Mouse (Mus musculus): ENCODE measurements around the gene Gca. TPM values are rescaled to one million over a fixed set of nuclear protein-coding genes. Genes with fewer than 3 reads are reported as not detected.

Gene Gca
- total and polyA plus RNA-seq, 3 experiments = 4.2 to 10.1 (median 4.7) TPM

DNA sequence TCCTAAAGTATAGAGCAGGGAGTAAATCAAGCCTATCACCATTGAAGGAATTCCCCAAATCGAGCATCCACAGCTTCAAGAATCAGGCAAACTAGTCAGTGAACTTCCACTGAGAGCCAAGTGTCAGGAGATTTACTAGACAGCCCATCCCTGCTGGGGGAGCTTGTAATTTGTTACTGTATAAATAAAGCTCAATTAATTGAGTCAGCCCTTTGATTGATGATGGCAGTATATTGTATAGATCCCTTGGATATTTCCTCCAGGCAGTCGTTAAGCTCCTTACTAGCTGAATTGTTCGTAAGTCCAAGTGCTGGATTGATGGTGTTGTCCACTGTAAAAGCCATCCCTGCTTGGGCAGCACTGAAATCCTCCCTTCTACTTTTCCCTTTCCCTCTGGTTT is 5.8 kb downstream of the Gca start:
- Histone ChIP-seq H3K9ac (ENCODE audit: insufficient read depth, low read depth) (no peak overlapping the region), H3K79me2 (replicated peaks; ENCODE audit: control insufficient read depth, extremely low read depth, insufficient read depth, poor library complexity, severe bottlenecking) (no peaks in the 10 kb centered on the region), H3K4me1 (ENCODE audit: control insufficient read depth in 1 of 2, insufficient read depth in 2 of 2) (peaks cover 0 to 6% of the 10 kb centered on the region in 2 experiments; a peak in 2 of 4 replicates), H3K9me3 (replicated peaks; ENCODE audit: low read length) (no peaks in the 10 kb centered on the region), H3K36me3 (replicated peaks in 1 of 2; ENCODE audit: control insufficient read depth in 1 of 2, insufficient read depth in 1 of 2, low read length in 1 of 2) (peaks cover 3 to 4% of the 10 kb centered on the region in 2 experiments), H3K4me3 (replicated peaks in 1 of 3; ENCODE audit: low read depth in 2 of 3, low read length in 2 of 3, poor library complexity in 1 of 3) (no peak overlapping the region), H3K27ac (ENCODE audit: insufficient read depth, low read depth) (no peak overlapping the region), H3K27me3 (replicated peaks) (no peaks in the 10 kb centered on the region), H3K4me2 (ENCODE audit: insufficient read depth, low read depth, poor library complexity, severe bottlenecking) (no peak overlapping the region)
- dilution Hi-C loops (cut with MboI; ENCODE audit: extremely low pct_ligation_motif_present, extremely low pct_unique_long_range_greater_than_20kb, low sequenced_read_pairs) (no loop called here), in situ Hi-C loops (cut with MboI; ENCODE audit: low pct_ligation_motif_present, low pct_unique_long_range_greater_than_20kb, low sequenced_read_pairs) (no loop called here)
- no peak for DNase-seq (ENCODE audit: extremely low read depth)
- TF ChIP-seq SMC3 (IDR thresholded peaks at IDR 0.05; ENCODE audit: low read depth, low read length) (no peak), POLR2A (IDR thresholded peaks at IDR 0.05; ENCODE audit: low read depth, low read length) (no peak), ELF1 (IDR thresholded peaks at IDR 0.05; ENCODE audit: low read depth, low read length) (no peak), USF1 (IDR thresholded peaks at IDR 0.05; ENCODE audit: low read depth, low read length) (no peak), EP300 (IDR thresholded peaks at IDR 0.05; ENCODE audit: low read length) (no peak), KAT2A (IDR thresholded peaks at IDR 0.05; ENCODE audit: insufficient replicate concordance, low read length) (no peak), ZC3H11A (IDR thresholded peaks at IDR 0.05; ENCODE audit: low read depth, low read length) (no peak), GABPA (IDR thresholded peaks at IDR 0.05; ENCODE audit: insufficient replicate concordance, low read depth, low read length) (no peak), POLR2AphosphoS2 (IDR thresholded peaks at IDR 0.05; ENCODE audit: low read depth, low read length) (no peak), SIN3A (IDR thresholded peaks at IDR 0.05; ENCODE audit: low read length) (no peak), MAZ (IDR thresholded peaks at IDR 0.05; ENCODE audit: low read depth, low read length) (no peak), NELFE (IDR thresholded peaks at IDR 0.05; ENCODE audit: low read depth, low read length) (no peak)

DNA sequence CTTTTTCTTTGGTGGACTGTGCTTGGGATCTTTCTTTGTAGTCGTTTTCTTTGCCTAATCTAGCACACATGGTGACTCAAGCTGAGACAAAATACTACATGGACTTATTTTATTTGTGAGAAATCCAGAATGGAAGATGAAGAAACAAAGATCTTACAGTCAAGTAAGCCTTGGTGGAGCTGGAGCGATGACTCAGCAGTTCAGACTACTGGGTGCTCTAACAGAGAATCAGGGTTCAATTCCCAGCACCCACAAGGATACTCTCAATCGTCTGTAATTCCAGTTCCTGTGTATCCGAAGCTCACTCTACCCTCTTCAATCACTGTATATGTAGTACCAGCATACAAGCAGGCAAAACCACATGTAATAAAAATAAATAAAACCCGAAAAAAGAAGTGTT is 6.2 kb downstream of the Gca start:
- peaks cover 3 to 4% of the 10 kb centered on the region in 2 experiments for H3K36me3 ChIP-seq (replicated peaks in 1 of 2; ENCODE audit: control insufficient read depth in 1 of 2, insufficient read depth in 1 of 2, low read length in 1 of 2)
- H3K9ac ChIP-seq (ENCODE audit: insufficient read depth, low read depth) = no peak overlapping the region
- no peaks in the 10 kb centered on the region for H3K9me3 ChIP-seq (replicated peaks; ENCODE audit: low read length)
- no peaks in the 10 kb centered on the region for H3K27me3 ChIP-seq (replicated peaks)
- no peak for DNase-seq (ENCODE audit: extremely low read depth)
- no peak overlapping the region for H3K4me3 ChIP-seq (replicated peaks in 1 of 3; ENCODE audit: low read depth in 2 of 3, low read length in 2 of 3, poor library complexity in 1 of 3)
- TF ChIP-seq MAFK (IDR thresholded peaks at IDR 0.05; ENCODE audit: insufficient replicate concordance, low read length) (peak; percentile 67; the same call in 1 of the 2 replicates), ZNF384 (IDR thresholded peaks at IDR 0.05; ENCODE audit: low read depth, low read length) (no peak)
- no peak overlapping the region for H3K27ac ChIP-seq (ENCODE audit: insufficient read depth, low read depth)
- in situ Hi-C loops (cut with MboI; ENCODE audit: low pct_ligation_motif_present, low pct_unique_long_range_greater_than_20kb, low sequenced_read_pairs) = no loop called here
- no peak overlapping the region for H3K4me2 ChIP-seq (ENCODE audit: insufficient read depth, low read depth, poor library complexity, severe bottlenecking)
- H3K4me1 ChIP-seq (ENCODE audit: control insufficient read depth in 1 of 2, insufficient read depth in 2 of 2) = peaks cover 0 to 4% of the 10 kb centered on the region in 2 experiments; a peak in 1 of 4 replicates
- dilution Hi-C loops (cut with MboI; ENCODE audit: extremely low pct_ligation_motif_present, extremely low pct_unique_long_range_greater_than_20kb, low sequenced_read_pairs) = no loop called here
- H3K79me2 ChIP-seq (replicated peaks; ENCODE audit: control insufficient read depth, extremely low read depth, insufficient read depth, poor library complexity, severe bottlenecking) = no peaks in the 10 kb centered on the region

GRCm38 (mm10) chr2:62670767-62671166 is 6.7 kb downstream of the Gca start:
- TF ChIP-seq RAD21 (IDR thresholded peaks at IDR 0.05; ENCODE audit: low read depth, low read length) (no peak), ZKSCAN1 (IDR thresholded peaks at IDR 0.05; ENCODE audit: borderline replicate concordance, low read depth, low read length) (no peak), POLR2AphosphoS2 (IDR thresholded peaks at IDR 0.05; ENCODE audit: low read depth, low read length) (no peak), SIN3A (IDR thresholded peaks at IDR 0.05; ENCODE audit: low read length) (no peak), ZMIZ1 (IDR thresholded peaks at IDR 0.05; ENCODE audit: low read depth, low read length) (no peak), NELFE (IDR thresholded peaks at IDR 0.05; ENCODE audit: low read depth, low read length) (no peak), ETS1 (conservative IDR thresholded peaks at IDR 0.05; ENCODE audit: low read depth, low read length) (no peak), CHD2 (IDR thresholded peaks at IDR 0.05; ENCODE audit: low read length) (no peak), RCOR1 (conservative IDR thresholded peaks at IDR 0.05; ENCODE audit: low read depth, low read length) (no peak)
- H3K4me1 ChIP-seq (ENCODE audit: control insufficient read depth in 1 of 2, insufficient read depth in 2 of 2) = peaks cover 0 to 4% of the 10 kb centered on the region in 2 experiments; a peak in 1 of 4 replicates

More at GRCm38 (mm10) chr2:62670767-62671166, 6.7 kb downstream of the Gca start:
- dilution Hi-C loops (cut with MboI; ENCODE audit: extremely low pct_ligation_motif_present, extremely low pct_unique_long_range_greater_than_20kb, low sequenced_read_pairs) = no loop called here
- H3K4me2 ChIP-seq (ENCODE audit: insufficient read depth, low read depth, poor library complexity, severe bottlenecking) = no peak overlapping the region
- H3K9me3 ChIP-seq (replicated peaks; ENCODE audit: low read length) = no peaks in the 10 kb centered on the region
- H3K9ac ChIP-seq (ENCODE audit: insufficient read depth, low read depth) = no peak overlapping the region
- H3K27me3 ChIP-seq (replicated peaks) = no peaks in the 10 kb centered on the region
- H3K27ac ChIP-seq (ENCODE audit: insufficient read depth, low read depth) = no peak overlapping the region
- H3K36me3 ChIP-seq (replicated peaks in 1 of 2; ENCODE audit: control insufficient read depth in 1 of 2, insufficient read depth in 1 of 2, low read length in 1 of 2) = peaks cover 3 to 4% of the 10 kb centered on the region in 2 experiments
- in situ Hi-C loops (cut with MboI; ENCODE audit: low pct_ligation_motif_present, low pct_unique_long_range_greater_than_20kb, low sequenced_read_pairs) = no loop called here
- no peaks in the 10 kb centered on the region for H3K79me2 ChIP-seq (replicated peaks; ENCODE audit: control insufficient read depth, extremely low read depth, insufficient read depth, poor library complexity, severe bottlenecking)
- H3K4me3 ChIP-seq (replicated peaks in 1 of 3; ENCODE audit: low read depth in 2 of 3, low read length in 2 of 3, poor library complexity in 1 of 3) = no peak overlapping the region
- no peak for DNase-seq (ENCODE audit: extremely low read depth)
